ENCODE assay signal across 20 mouse cellular contexts in the genomic region with DNA sequence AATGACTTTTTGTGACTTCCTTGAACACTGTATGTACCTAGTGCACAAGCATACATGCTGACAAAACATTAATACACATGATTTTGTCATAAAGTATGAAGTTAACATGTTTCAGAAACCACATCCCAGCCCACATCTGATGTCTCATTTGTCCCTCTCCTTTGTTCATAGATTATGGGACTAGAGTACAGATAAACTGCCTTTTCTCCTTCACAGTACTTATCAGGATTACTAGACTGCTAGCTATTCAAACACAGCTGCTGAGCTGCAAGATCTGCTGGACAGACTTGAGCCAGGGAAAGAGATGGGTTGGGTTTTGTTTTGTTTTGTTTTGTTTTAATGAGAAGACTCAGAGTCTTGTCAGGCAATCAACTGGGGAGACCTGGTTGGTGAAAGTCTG.
"Had no signal": no experiment of that assay in that cellular context is flagged by ENCODE, and none has a peak within 500 bp of the region (broad histone marks: within the 10 kb centered on the region; RNA-seq: fewer than 3 reads in every experiment).

No protein-coding gene starts in this region.

- H3K27ac ChIP-seq: kidney, embryonic 15.5 days; limb, embryonic 12.5 days; limb, embryonic 15.5 days; liver, embryonic 14.5 days; stomach, embryonic 15.5 days had no signal

- H3K36me3 ChIP-seq: kidney, embryonic 15.5 days; limb, embryonic 12.5 days; limb, embryonic 15.5 days; stomach, embryonic 15.5 days had no signal

- H3K9ac ChIP-seq: kidney, embryonic 15.5 days; limb, embryonic 12.5 days; limb, embryonic 15.5 days; liver, embryonic 14.5 days; liver, postnatal 0 days; lung, embryonic 14.5 days; stomach, embryonic 15.5 days had no signal

- DNase-seq: kidney, adult 8-10 months; kidney, postnatal 10 days; kidney, postnatal 36 days; left cerebral cortex, postnatal 4 days; liver, postnatal 0 days; lung, embryonic 14.5 days; lung, postnatal 10 days; lung, postnatal 4 days; midbrain, embryonic 14.5 days; right cerebral cortex, adult 18-20 months; right cerebral cortex, postnatal 14 days; right cerebral cortex, postnatal 4 days; thymus, postnatal 25 days had no signal

- H3K9me3 ChIP-seq: kidney, embryonic 15.5 days; limb, embryonic 12.5 days; limb, embryonic 15.5 days; stomach, embryonic 15.5 days had no signal

- ATAC-seq: liver, postnatal 0 days had no signal

- H3K27me3 ChIP-seq: kidney, embryonic 15.5 days; limb, embryonic 12.5 days; limb, embryonic 15.5 days; stomach, embryonic 15.5 days had no signal

- H3K4me2 ChIP-seq: kidney, embryonic 15.5 days; limb, embryonic 12.5 days; limb, embryonic 15.5 days; liver, embryonic 11.5 days; lung, embryonic 14.5 days; midbrain, embryonic 11.5 days; stomach, embryonic 15.5 days had no signal

- H3K4me3 ChIP-seq: kidney, embryonic 15.5 days; limb, embryonic 12.5 days; limb, embryonic 15.5 days; stomach, embryonic 15.5 days had no signal
